Mouse (Mus musculus) layer of hippocampus, postnatal 10 days (tissue): ENCODE results near the gene Bcl10. TPM values are rescaled to one million over a fixed set of nuclear protein-coding genes. Genes with fewer than 3 reads are reported as not detected.

Experiments used
- total RNA-seq, 2 experiments: library from RNA; stranded (reverse); gene quantifications; 2 replicates each; pipeline ENCODE4 v1.2.3; 2021

Gene Bcl10
- total RNA-seq, 2 experiments from 2014 or later: 16.8 to 17.5 TPM

Other genes with a start within 250 kb of the Bcl10 start
- gene Ddah1, start 164.1 kb upstream of the Bcl10 start, total RNA-seq: 10 to 100 TPM; 83.9 to 84.1 TPM
- gene 2410004B18Rik, start 15.2 kb downstream of the Bcl10 start, total RNA-seq: 10 to 100 TPM; 35.8 to 44.8 TPM
- 1 to 10 TPM; 3.5 to 3.7 TPM for gene Syde2, start 65.1 kb downstream of the Bcl10 start, total RNA-seq
- 1 to 10 TPM in 1 of 2 experiments, under 1 TPM in 1; 0.96 to 1.7 TPM for gene Wdr63, start 185.3 kb downstream of the Bcl10 start, total RNA-seq
- not detected for gene Mcoln3, start 194.6 kb downstream of the Bcl10 start, total RNA-seq
- not detected for gene Mcoln2, start 227.0 kb downstream of the Bcl10 start, total RNA-seq